Mouse (Mus musculus) adrenal gland, adult (tissue): ENCODE data around the gene Nt5c3b.

Experiments used
- DNase-seq, 2 experiments: peaks; one replicate each; pipeline ENCODE4 v3.0.0; 2022 to 2023; ENCODE audit warnings: low spot score in 1 of 2; ENCODE audit not compliant: inconsistent age in 2 of 2

Gene Nt5c3b

DNA sequence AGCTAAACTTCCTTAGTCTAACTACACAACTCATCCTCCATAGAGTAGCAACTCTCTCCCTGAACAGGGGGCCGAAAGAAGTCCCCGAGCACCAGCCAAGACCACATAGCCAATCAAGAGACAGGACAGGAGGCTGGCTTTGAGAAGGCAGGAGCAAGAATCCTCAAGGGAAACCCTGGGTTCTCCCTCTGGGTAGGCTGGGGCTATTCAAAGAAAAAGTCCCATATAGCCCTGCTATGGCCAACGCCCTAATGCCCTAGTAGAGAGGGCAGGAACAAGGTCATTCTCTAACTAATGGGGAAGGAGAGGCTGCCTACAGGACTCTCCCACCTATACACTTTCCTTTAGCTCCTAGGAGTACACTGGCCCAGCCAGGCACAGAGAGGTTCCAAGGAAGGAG is 56.6 kb downstream of the Nt5c3b start:
- no peak for DNase-seq

DNA sequence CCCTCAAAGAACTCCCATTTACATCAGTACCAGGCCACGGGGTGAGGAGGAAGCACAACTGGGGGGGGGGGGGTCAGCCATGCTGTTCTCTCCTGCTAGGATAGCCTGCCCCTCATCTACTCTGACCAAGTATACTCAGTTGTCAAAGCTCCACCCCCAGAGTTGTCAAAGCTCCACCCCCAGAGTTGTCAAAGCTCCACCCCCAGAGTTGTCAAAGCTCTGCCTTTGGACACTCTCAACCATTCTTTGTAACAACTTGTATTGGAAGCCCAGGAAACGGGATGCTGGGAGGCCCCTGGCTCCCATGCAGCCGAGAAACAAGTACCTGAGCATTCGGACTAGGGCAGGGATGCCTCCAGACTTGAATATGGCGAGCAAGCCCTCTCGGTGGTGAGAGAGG is 58.9 kb downstream of the Nt5c3b start:
- DNase-seq, result no peak

DNA sequence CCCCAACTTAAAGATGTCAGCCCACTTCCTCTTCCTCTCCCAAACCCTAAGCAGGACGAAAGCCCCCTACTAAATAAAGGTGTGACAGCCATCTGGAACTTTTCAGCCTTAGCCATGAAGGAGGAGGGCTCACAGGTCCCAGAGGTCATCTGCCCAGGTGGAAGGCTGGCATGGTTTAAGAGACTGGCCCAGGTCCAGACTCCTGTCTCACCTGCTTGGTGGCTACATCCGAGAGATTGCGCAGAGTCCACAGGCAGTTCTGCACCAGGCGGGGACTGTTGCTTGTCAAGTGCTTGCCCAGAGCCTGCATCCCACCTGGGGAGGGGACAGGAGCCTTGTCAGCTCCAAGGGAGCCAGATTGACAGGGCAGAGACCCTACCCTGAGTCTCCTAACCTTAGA is 62.3 kb downstream of the Nt5c3b start:
- no peak for DNase-seq

DNA sequence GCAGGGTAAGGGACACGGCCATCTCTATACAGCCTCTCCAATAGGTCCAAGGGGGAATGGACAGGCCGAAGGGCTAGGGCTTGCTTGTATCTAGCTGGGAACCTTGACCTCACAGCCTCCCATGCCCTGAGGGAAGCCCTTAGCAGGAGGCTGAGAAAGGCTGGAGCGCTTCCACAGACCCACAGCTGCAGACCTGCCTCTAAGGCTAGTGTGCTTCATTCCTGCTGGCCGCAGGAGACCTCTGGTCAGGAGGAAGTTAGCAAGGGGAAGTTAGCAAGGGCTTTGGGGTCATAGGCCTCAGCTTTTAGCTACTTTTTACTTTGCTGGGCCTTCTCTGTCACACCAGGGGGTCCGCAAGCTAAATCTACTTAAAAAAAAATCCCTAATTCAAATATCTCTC is 63.2 kb downstream of the Nt5c3b start:
- no peak for DNase-seq

DNA sequence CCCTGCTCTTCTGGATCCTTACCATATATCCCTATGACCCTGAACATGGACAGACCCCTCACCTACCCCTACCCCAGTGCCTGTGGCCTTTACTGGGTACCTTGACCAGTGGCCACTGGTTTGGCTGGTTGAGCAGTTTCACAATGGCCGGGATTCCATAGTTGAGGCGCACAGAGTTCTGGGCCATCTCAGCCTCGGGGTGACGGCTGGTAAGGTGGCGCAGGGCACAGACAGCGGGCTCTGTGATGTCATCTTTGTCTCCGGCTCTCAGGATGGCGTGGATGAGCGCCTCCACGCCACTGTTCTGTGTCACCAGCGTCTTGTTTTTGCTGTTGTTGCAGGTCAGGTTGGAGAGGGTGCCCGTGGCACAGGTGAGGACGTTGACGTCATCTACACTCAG is 63.6 kb downstream of the Nt5c3b start:
- no peak for DNase-seq

DNA sequence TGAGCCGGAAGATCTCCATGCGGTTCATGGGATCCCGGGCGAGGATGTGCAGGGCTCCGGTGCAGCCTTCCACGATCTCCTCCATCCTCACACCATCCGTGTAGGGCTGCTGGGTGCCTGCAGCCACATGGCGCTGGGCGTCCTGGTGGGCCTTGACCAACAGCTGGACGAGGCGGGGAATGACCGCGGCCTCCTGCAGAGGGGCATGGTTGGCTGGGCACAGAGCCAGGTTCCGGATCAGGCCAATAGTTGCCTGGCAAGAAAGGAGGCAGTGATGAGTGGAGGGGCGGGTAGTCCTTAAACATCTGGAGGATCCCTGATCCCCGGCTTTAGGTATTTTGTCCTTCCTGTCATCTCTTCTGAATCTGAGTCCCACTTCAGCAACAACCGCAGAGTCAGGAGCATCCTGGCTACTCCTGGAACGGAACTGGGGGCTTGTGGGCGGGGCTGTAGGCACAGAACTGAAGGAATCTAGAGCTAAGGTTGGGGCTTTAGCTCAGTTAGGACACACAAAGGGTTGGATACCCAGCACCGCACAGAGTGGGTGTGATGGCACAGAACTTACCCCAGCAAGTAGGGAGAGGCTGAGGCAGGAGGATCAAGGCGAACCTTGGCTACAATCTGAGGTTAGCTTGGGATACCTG is 64.7 kb downstream of the Nt5c3b start:
- DNase-seq, result no peak

DNA sequence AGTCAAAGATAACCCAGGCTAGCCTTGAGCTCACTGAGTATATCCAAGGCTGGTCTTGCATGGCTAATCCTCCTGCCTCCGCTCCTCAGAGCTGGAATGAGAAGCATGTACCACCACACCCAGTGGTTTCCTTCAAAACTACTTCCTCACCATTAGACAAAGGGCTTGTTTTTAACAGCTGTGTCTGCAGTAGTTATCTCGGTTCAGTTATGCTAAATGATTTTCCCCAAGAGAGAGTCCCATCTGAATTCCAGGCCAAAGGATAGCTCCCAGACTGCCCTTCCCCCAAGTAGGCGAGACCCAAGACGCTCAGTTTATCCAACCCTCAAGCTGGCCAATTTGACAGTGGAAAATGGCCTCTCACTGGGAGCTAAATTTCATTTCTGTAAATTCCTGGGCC is 65.6 kb downstream of the Nt5c3b start:
- DNase-seq, result no peak

DNA sequence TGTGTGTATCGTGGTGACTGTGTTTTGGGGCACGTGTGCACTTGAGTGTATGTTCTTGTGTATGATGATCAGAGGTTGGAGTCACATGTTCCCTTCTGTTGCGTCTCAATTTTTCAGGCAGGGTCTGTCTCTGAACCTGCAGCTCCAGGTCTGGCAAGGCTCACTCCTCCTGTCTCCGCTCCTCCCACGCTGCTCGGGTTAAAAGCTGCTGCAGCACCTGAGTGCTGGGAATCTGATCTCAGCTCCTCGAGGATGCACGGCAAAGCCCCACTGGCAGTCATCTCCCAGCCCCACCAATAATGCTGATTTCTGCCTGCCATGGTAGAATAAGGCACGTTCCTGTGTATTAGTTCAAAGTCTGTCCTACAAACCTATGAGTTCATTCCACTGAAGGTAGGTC is 66.5 kb downstream of the Nt5c3b start:
- DNase-seq, result no peak
